Mouse (Mus musculus): ENCODE measurements at regions not wholly inside any gene's neighbourhood (a gene's known extent, or its start where the extent isn't known, plus 50 kb on each side); places are given as distances from the start of the nearest gene placed in this dataset.

GRCm38 (mm10) chr10:66295628-66296027 is 800.3 kb upstream of the Jmjd1c start:
- Histone ChIP-seq H3K27ac (ENCODE audit: low read depth, low read length) (no peak overlapping the region), H3K36me3 (ENCODE audit: control insufficient read depth, insufficient read depth, low read length) (no peaks in the 10 kb centered on the region), H3K9ac (replicated peaks; ENCODE audit: low read depth, low read length) (no peak overlapping the region), H3K4me2 (ENCODE audit: low read depth, low read length) (no peak overlapping the region), H3K4me1 (ENCODE audit: control insufficient read depth, insufficient read depth, low read length) (no peaks in the 10 kb centered on the region), H3K9me3 (ENCODE audit: control insufficient read depth, low read length) (no peaks in the 10 kb centered on the region), H3K27me3 (ENCODE audit: control insufficient read depth, insufficient read depth, low read length) (no peaks in the 10 kb centered on the region), H3K4me3 (ENCODE audit: low read depth, low read length) (no peak overlapping the region)
- 56% methylated on average over 4 of the region's 4 CpGs for WGBS
- ATAC-seq (ENCODE audit: low read depth) = no peak; the same call in 1 of the 2 replicates

- H3K4me1 ChIP-seq (ENCODE audit: control insufficient read depth, insufficient read depth, low read length) = no peaks in the 10 kb centered on the region
- no peak overlapping the region for H3K4me3 ChIP-seq (ENCODE audit: low read depth, low read length)
- H3K27me3 ChIP-seq (ENCODE audit: control insufficient read depth, insufficient read depth, low read length) = no peaks in the 10 kb centered on the region
- no peaks in the 10 kb centered on the region for H3K9me3 ChIP-seq (ENCODE audit: control insufficient read depth, low read length)
- 83% methylated on average over 2 of the region's 2 CpGs for WGBS
- H3K9ac ChIP-seq (replicated peaks; ENCODE audit: low read depth, low read length) = no peak overlapping the region
- H3K4me2 ChIP-seq (ENCODE audit: low read depth, low read length) = no peak overlapping the region
- no peak overlapping the region for H3K27ac ChIP-seq (ENCODE audit: low read depth, low read length)
- no peaks in the 10 kb centered on the region for H3K36me3 ChIP-seq (ENCODE audit: control insufficient read depth, insufficient read depth, low read length)
- ATAC-seq (ENCODE audit: low read depth) = no peak
Measured at GRCm38 (mm10) chr10:66303235-66303780, 792.6 kb upstream of the Jmjd1c start.

GRCm38 (mm10) chr10:66304901-66305300 is 791.0 kb upstream of the Jmjd1c start:
- Histone ChIP-seq H3K4me3 (ENCODE audit: low read depth, low read length) (no peak overlapping the region), H3K27ac (ENCODE audit: low read depth, low read length) (no peak overlapping the region), H3K4me1 (ENCODE audit: control insufficient read depth, insufficient read depth, low read length) (no peaks in the 10 kb centered on the region), H3K9me3 (ENCODE audit: control insufficient read depth, low read length) (no peaks in the 10 kb centered on the region), H3K36me3 (ENCODE audit: control insufficient read depth, insufficient read depth, low read length) (no peaks in the 10 kb centered on the region), H3K4me2 (ENCODE audit: low read depth, low read length) (no peak overlapping the region), H3K9ac (replicated peaks; ENCODE audit: low read depth, low read length) (no peak overlapping the region), H3K27me3 (ENCODE audit: control insufficient read depth, insufficient read depth, low read length) (no peaks in the 10 kb centered on the region)
- no peak for ATAC-seq (ENCODE audit: low read depth)

GRCm38 (mm10) chr10:66331166-66331565 is 764.8 kb upstream of the Jmjd1c start:
- Histone ChIP-seq H3K9me3 (ENCODE audit: control insufficient read depth, low read length) (no peaks in the 10 kb centered on the region), H3K36me3 (ENCODE audit: control insufficient read depth, insufficient read depth, low read length) (no peaks in the 10 kb centered on the region), H3K4me1 (ENCODE audit: control insufficient read depth, insufficient read depth, low read length) (no peaks in the 10 kb centered on the region), H3K27me3 (ENCODE audit: control insufficient read depth, insufficient read depth, low read length) (no peaks in the 10 kb centered on the region), H3K9ac (replicated peaks; ENCODE audit: low read depth, low read length) (no peak overlapping the region), H3K27ac (ENCODE audit: low read depth, low read length) (no peak overlapping the region), H3K4me3 (ENCODE audit: low read depth, low read length) (no peak overlapping the region), H3K4me2 (ENCODE audit: low read depth, low read length) (no peak overlapping the region)
- ATAC-seq (ENCODE audit: low read depth) = no peak
- 35% methylated on average over 3 of the region's 3 CpGs for WGBS

GRCm38 (mm10) chr10:66337994-66338393 is 757.9 kb upstream of the Jmjd1c start:
- Histone ChIP-seq H3K9ac (replicated peaks; ENCODE audit: low read depth, low read length) (no peak overlapping the region), H3K9me3 (ENCODE audit: control insufficient read depth, low read length) (no peaks in the 10 kb centered on the region), H3K27ac (ENCODE audit: low read depth, low read length) (no peak overlapping the region), H3K4me2 (ENCODE audit: low read depth, low read length) (no peak overlapping the region), H3K4me1 (ENCODE audit: control insufficient read depth, insufficient read depth, low read length) (no peaks in the 10 kb centered on the region), H3K27me3 (ENCODE audit: control insufficient read depth, insufficient read depth, low read length) (no peaks in the 10 kb centered on the region), H3K4me3 (ENCODE audit: low read depth, low read length) (no peak overlapping the region), H3K36me3 (ENCODE audit: control insufficient read depth, insufficient read depth, low read length) (no peaks in the 10 kb centered on the region)
- WGBS = 81% methylated on average over 1 of the region's 1 CpGs
- no peak for ATAC-seq (ENCODE audit: low read depth)

- Histone ChIP-seq H3K4me2 (ENCODE audit: low read depth, low read length) (no peak overlapping the region), H3K4me1 (ENCODE audit: control insufficient read depth, insufficient read depth, low read length) (no peaks in the 10 kb centered on the region), H3K9me3 (ENCODE audit: control insufficient read depth, low read length) (no peaks in the 10 kb centered on the region), H3K9ac (replicated peaks; ENCODE audit: low read depth, low read length) (no peak overlapping the region), H3K36me3 (ENCODE audit: control insufficient read depth, insufficient read depth, low read length) (no peaks in the 10 kb centered on the region), H3K4me3 (ENCODE audit: low read depth, low read length) (no peak overlapping the region), H3K27ac (ENCODE audit: low read depth, low read length) (no peak overlapping the region), H3K27me3 (ENCODE audit: control insufficient read depth, insufficient read depth, low read length) (no peaks in the 10 kb centered on the region)
- 84% methylated on average over 5 of the region's 5 CpGs for WGBS
- no peak for ATAC-seq (ENCODE audit: low read depth)
Measured at GRCm38 (mm10) chr10:66342823-66343350, 753.0 kb upstream of the Jmjd1c start.

- ATAC-seq (ENCODE audit: low read depth) = no peak
- WGBS = 69% methylated on average over 3 of the region's 3 CpGs
Measured at GRCm38 (mm10) chr10:66348398-66348797, 747.5 kb upstream of the Jmjd1c start.

GRCm38 (mm10) chr10:66351036-66351435 is 744.9 kb upstream of the Jmjd1c start:
- Histone ChIP-seq H3K4me1 (ENCODE audit: control insufficient read depth, insufficient read depth, low read length) (no peaks in the 10 kb centered on the region), H3K36me3 (ENCODE audit: control insufficient read depth, insufficient read depth, low read length) (no peaks in the 10 kb centered on the region), H3K9ac (replicated peaks; ENCODE audit: low read depth, low read length) (no peak overlapping the region), H3K4me3 (ENCODE audit: low read depth, low read length) (no peak overlapping the region), H3K4me2 (ENCODE audit: low read depth, low read length) (no peak overlapping the region), H3K9me3 (ENCODE audit: control insufficient read depth, low read length) (no peaks in the 10 kb centered on the region), H3K27ac (ENCODE audit: low read depth, low read length) (no peak overlapping the region), H3K27me3 (ENCODE audit: control insufficient read depth, insufficient read depth, low read length) (no peaks in the 10 kb centered on the region)
- no peak for ATAC-seq (ENCODE audit: low read depth)
- 85% methylated on average over 1 of the region's 1 CpGs for WGBS

More at GRCm38 (mm10) chr10:66348398-66348797, 747.5 kb upstream of the Jmjd1c start:
- no peak overlapping the region for H3K4me2 ChIP-seq (ENCODE audit: low read depth, low read length)
- H3K27ac ChIP-seq (ENCODE audit: low read depth, low read length) = no peak overlapping the region
- no peaks in the 10 kb centered on the region for H3K27me3 ChIP-seq (ENCODE audit: control insufficient read depth, insufficient read depth, low read length)
- no peak overlapping the region for H3K4me3 ChIP-seq (ENCODE audit: low read depth, low read length)
- H3K9me3 ChIP-seq (ENCODE audit: control insufficient read depth, low read length) = no peaks in the 10 kb centered on the region
- no peak overlapping the region for H3K9ac ChIP-seq (replicated peaks; ENCODE audit: low read depth, low read length)
- H3K4me1 ChIP-seq (ENCODE audit: control insufficient read depth, insufficient read depth, low read length) = no peaks in the 10 kb centered on the region
- no peaks in the 10 kb centered on the region for H3K36me3 ChIP-seq (ENCODE audit: control insufficient read depth, insufficient read depth, low read length)

GRCm38 (mm10) chr10:66354072-66354471 is 741.9 kb upstream of the Jmjd1c start:
- no peak overlapping the region for H3K4me2 ChIP-seq (ENCODE audit: low read depth, low read length)
- H3K27ac ChIP-seq (ENCODE audit: low read depth, low read length) = no peak overlapping the region
- H3K4me1 ChIP-seq (ENCODE audit: control insufficient read depth, insufficient read depth, low read length) = no peaks in the 10 kb centered on the region
- no peaks in the 10 kb centered on the region for H3K27me3 ChIP-seq (ENCODE audit: control insufficient read depth, insufficient read depth, low read length)
- ATAC-seq (ENCODE audit: low read depth) = no peak
- no peak overlapping the region for H3K9ac ChIP-seq (replicated peaks; ENCODE audit: low read depth, low read length)
- WGBS = 79% methylated on average over 1 of the region's 1 CpGs
- no peaks in the 10 kb centered on the region for H3K9me3 ChIP-seq (ENCODE audit: control insufficient read depth, low read length)
- H3K4me3 ChIP-seq (ENCODE audit: low read depth, low read length) = no peak overlapping the region
- no peaks in the 10 kb centered on the region for H3K36me3 ChIP-seq (ENCODE audit: control insufficient read depth, insufficient read depth, low read length)

Measured in neural tube, embryonic 14.5 days (tissue).